Mouse (Mus musculus): ENCODE measurements around the gene Ndufs7. TPM values are rescaled to one million over a fixed set of nuclear protein-coding genes. Genes with fewer than 3 reads are reported as not detected.

Gene Ndufs7
- total and polyA plus RNA-seq, 3 experiments, result 377 to 458 TPM; not detected in 1

DNA sequence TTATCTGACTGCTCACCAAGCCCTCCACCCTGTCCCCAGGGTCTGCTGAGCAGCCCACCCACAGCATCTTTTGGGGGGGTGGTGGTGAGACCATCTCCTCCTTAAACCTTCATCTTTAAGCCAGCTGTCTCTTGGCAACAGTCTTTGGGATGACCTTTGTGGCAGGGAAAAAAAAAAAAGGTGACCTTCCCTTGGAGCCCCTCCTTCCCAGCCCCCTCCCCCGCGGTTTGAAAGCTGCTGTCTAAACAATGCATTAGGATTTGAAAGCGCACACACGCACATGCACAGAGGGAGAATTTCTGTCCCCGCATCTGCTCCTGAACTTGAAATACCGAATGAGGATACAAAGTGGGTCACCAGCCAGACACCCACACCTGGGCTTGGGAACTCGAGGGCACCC lies 44.9 kb upstream of the Ndufs7 start:
- H3K27me3 ChIP-seq (ENCODE audit: control insufficient read depth in 1 of 2, insufficient read depth in 2 of 2, low read length in 2 of 2), result peaks cover 16 to 31% of the 10 kb centered on the region in 2 experiments
- TF ChIP-seq TCF12 (IDR thresholded peaks at IDR 0.05; ENCODE audit: low read depth, low read length) (no peak), POLR2A (IDR thresholded peaks at IDR 0.05; ENCODE audit: control insufficient read depth in 1 of 2, insufficient read depth in 1 of 2, low read depth in 1 of 2, low read length in 2 of 2, poor library complexity in 1 of 2) (no peak), TBP (IDR thresholded peaks at IDR 0.05; ENCODE audit: low read depth, low read length) (no peak), NRF1 (IDR thresholded peaks at IDR 0.05; ENCODE audit: insufficient read depth, low read depth, low read length, poor library complexity, severe bottlenecking) (no peak), ELF1 (IDR thresholded peaks at IDR 0.05; ENCODE audit: low read depth, low read length) (no peak), ZC3H11A (IDR thresholded peaks at IDR 0.05; ENCODE audit: low read depth, low read length) (no peak), ZMIZ1 (IDR thresholded peaks at IDR 0.05; ENCODE audit: low read depth, low read length) (no peak), MAFK (IDR thresholded peaks at IDR 0.05; ENCODE audit: borderline replicate concordance, low read depth, low read length) (no peak), HCFC1 (IDR thresholded peaks at IDR 0.05; ENCODE audit: low read depth, low read length) (no peak), CHD1 (IDR thresholded peaks at IDR 0.05; ENCODE audit: low read depth, low read length) (no peak)

DNA sequence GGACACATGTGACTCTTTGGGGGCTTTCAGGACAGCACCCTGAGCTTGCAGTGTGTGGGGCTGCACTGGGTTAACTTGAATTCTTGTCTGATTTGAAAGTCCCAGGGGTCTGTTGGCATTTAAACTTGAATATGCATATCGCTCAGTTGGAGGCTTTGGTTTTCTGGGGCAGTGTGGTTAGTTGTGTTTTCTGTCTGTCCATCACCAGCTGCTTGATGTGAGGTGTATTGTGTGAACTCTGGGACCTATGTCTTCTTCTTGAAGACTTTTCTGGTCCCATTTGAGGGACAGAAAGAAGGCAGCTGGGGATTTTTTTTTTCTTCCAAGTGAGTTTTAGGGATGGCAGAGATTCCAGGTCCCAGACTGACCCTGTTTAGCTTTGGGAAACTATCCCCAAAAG lies 41.7 kb upstream of the Ndufs7 start:
- H3K9me3 ChIP-seq (replicated peaks; ENCODE audit: insufficient read depth, low read length), result no peaks in the 10 kb centered on the region
- H3K36me3 ChIP-seq (ENCODE audit: control insufficient read depth in 1 of 2, insufficient read depth in 2 of 2, low read length in 2 of 2), result no peaks in the 10 kb centered on the region
- no peaks in the 10 kb centered on the region for H3K4me1 ChIP-seq (ENCODE audit: control insufficient read depth in 1 of 2, insufficient read depth in 2 of 2, low read length in 2 of 2)
- no peak overlapping the region for H3K4me3 ChIP-seq (ENCODE audit: control insufficient read depth in 1 of 2, insufficient read depth in 1 of 2, low read depth in 2 of 2, low read length in 2 of 2)
- no peak overlapping the region for H3K27ac ChIP-seq (ENCODE audit: control insufficient read depth, low read depth, low read length)
- TF ChIP-seq NELFE (IDR thresholded peaks at IDR 0.05; ENCODE audit: low read depth, low read length), result no peak
- no peak for TF ChIP-seq TBP (IDR thresholded peaks at IDR 0.05; ENCODE audit: low read depth, low read length)
- TF ChIP-seq MXI1 (IDR thresholded peaks at IDR 0.05; ENCODE audit: low read depth, low read length), result no peak
- TF ChIP-seq USF1 (IDR thresholded peaks at IDR 0.05; ENCODE audit: low read depth, low read length), result no peak
- TF ChIP-seq JUND (IDR thresholded peaks at IDR 0.05; ENCODE audit: low read depth, low read length), result no peak
- TF ChIP-seq ZNF384 (IDR thresholded peaks at IDR 0.05; ENCODE audit: low read depth, low read length), result no peak
- no peak for TF ChIP-seq EP300 (IDR thresholded peaks at IDR 0.05; ENCODE audit: low read depth in 1 of 2, low read length in 2 of 2)
- TF ChIP-seq BHLHE40 (IDR thresholded peaks at IDR 0.05; ENCODE audit: borderline replicate concordance, low read depth, low read length), result no peak
- TF ChIP-seq ETS1 (IDR thresholded peaks at IDR 0.05; ENCODE audit: low read depth, low read length), result no peak
- TF ChIP-seq HCFC1 (IDR thresholded peaks at IDR 0.05; ENCODE audit: low read depth, low read length), result no peak
- TF ChIP-seq MEF2A (IDR thresholded peaks at IDR 0.05; ENCODE audit: extremely low read depth, insufficient replicate concordance, low read depth, low read length, poor library complexity, severe bottlenecking), result no peak
- no peak for TF ChIP-seq SIN3A (IDR thresholded peaks at IDR 0.05; ENCODE audit: low read length)
- no peak for TF ChIP-seq UBTF (IDR thresholded peaks at IDR 0.05; ENCODE audit: borderline replicate concordance, insufficient read depth, low read depth, low read length)
- TF ChIP-seq POLR2A (IDR thresholded peaks at IDR 0.05; ENCODE audit: control insufficient read depth in 1 of 2, insufficient read depth in 1 of 2, low read depth in 1 of 2, low read length in 2 of 2, poor library complexity in 1 of 2), result no peak
- no peak for TF ChIP-seq POLR2AphosphoS5 (IDR thresholded peaks at IDR 0.05; ENCODE audit: borderline replicate concordance, low read depth, low read length)
- DNase-seq (ENCODE audit: low read depth, low spot score), result no peak
- peaks cover 16 to 26% of the 10 kb centered on the region in 2 experiments for H3K27me3 ChIP-seq (ENCODE audit: control insufficient read depth in 1 of 2, insufficient read depth in 2 of 2, low read length in 2 of 2)
- no peaks in the 10 kb centered on the region for H3K79me2 ChIP-seq (ENCODE audit: control insufficient read depth, insufficient read depth, low read length, poor library complexity)
- no peak overlapping the region for H3K9ac ChIP-seq (ENCODE audit: control insufficient read depth, low read depth, low read length, poor library complexity, severe bottlenecking)

More for the DNA sequence above, 44.9 kb upstream of the Ndufs7 start:
- Histone ChIP-seq H3K9ac (ENCODE audit: control insufficient read depth, low read depth, low read length, poor library complexity, severe bottlenecking) (no peak overlapping the region), H3K4me1 (ENCODE audit: control insufficient read depth in 1 of 2, insufficient read depth in 2 of 2, low read length in 2 of 2) (no peaks in the 10 kb centered on the region), H3K79me2 (ENCODE audit: control insufficient read depth, insufficient read depth, low read length, poor library complexity) (no peaks in the 10 kb centered on the region), H3K36me3 (ENCODE audit: control insufficient read depth in 1 of 2, insufficient read depth in 2 of 2, low read length in 2 of 2) (no peaks in the 10 kb centered on the region), H3K4me3 (ENCODE audit: control insufficient read depth in 1 of 2, insufficient read depth in 1 of 2, low read depth in 2 of 2, low read length in 2 of 2) (no peak overlapping the region), H3K9me3 (replicated peaks; ENCODE audit: insufficient read depth, low read length) (no peaks in the 10 kb centered on the region), H3K27ac (ENCODE audit: control insufficient read depth, low read depth, low read length) (no peak overlapping the region)
- DNase-seq (ENCODE audit: low read depth, low spot score), result no peak

All from MEL (cell line).